Mouse (Mus musculus) G1E (cell line): Measurements from ENCODE around the gene Ipp.

ENCODE experiments used
- CTCF ChIP-seq: IDR thresholded peaks from 2 replicates; pipeline ENCODE4 v1.5.1; 2012; ENCODE audit warnings: low read depth, low read length, inconsistent platforms, mixed read lengths
- GATA1 ChIP-seq: IDR thresholded peaks from 2 replicates; pipeline ENCODE4 v1.6.1; 2012; ENCODE audit warnings: borderline replicate concordance, low read length, inconsistent platforms, mixed read lengths

- no peak for TF ChIP-seq CTCF
- TF ChIP-seq GATA1 = no peak
Observed at GRCm38 (mm10) chr4:116537737-116538136, 30.4 kb downstream of the Ipp start.
